Mouse (Mus musculus): ENCODE measurements around the gene Gpr61.

GRCm38 (mm10) chr3:108184742-108185141, 30.1 kb upstream of the Gpr61 start:
- TF ChIP-seq CTCF (IDR thresholded peaks at IDR 0.05; ENCODE audit: low read depth, low read length) (no peak), TAL1 (conservative IDR thresholded peaks at IDR 0.05; ENCODE audit: low read depth, low read length) (no peak)

All from G1E (cell line).